Mouse (Mus musculus) liver, embryonic 14.5 days (tissue): ENCODE results near the gene Rnf133.

Source experiments
- CTCF ChIP-seq: IDR thresholded peaks from 2 replicates; pipeline ENCODE4 v1.5.1; 2016; ENCODE audit warnings: antibody characterized with exemption, low read depth, control low read depth
- EP300 ChIP-seq: IDR thresholded peaks from 2 replicates; pipeline ENCODE4 v1.6.1; 2016; ENCODE audit warnings: antibody characterized with exemption, low read depth

- TF ChIP-seq CTCF (no peak), EP300 (no peak)
These were observed 1.4 kb downstream of the Rnf133 start for GRCm38 (mm10) chr6:23648732-23649131.
